Mouse (Mus musculus) lung, postnatal 25 days (tissue): Measurements from ENCODE around the gene Sik3.

Experiments
- DNase-seq: peaks from one replicate; pipeline ENCODE4 v3.0.0; 2022; ENCODE audit warnings: low spot score

The Sik3 gene

DNA sequence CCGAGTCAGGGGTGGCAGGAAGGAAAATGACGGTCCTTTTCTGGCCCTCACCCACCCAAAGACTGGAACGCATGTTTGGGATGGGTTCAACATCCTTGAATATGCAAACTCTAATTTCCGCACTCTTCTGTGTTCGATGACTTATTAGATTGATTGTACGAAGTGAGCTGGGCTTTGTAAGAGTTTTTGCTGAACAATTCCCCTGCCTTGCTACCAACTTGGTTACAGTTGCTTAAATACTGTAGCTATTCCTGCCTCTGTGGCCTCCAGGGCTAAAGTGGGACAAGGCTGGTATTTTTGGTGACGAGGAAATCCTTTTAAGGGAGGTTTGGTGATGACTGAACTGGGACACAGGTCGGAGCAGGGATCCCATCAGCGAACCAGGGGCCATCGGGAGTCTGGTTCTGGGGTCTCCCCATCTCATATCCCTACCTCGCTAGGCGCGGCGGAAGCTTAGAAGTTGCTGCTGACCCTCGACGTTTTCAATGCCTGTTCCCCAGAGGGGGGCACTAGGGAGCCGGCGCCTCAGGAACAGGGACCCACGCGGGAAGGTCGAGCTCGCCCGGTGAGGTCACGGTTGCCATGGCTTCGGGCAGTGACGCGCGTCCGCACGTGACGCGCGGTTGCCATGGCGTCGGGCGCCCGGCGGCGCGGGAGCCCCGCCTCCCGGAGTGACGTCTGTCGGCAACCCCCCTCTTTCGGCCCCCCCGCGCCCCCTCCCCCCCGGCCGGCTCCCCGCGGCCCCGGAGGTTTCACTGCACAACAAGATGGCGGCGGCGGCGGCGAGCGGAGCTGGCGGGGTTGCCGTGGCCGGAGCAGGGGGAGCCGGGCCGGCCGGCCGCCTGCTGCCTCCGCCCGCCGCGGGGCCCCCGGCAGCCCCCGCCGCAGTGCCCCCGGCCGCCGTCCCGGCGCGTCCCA lies at the start of gene Sik3, which contains the start of gene Pafah1b2:
Gene Sik3 (plus strand): TSS at position 730 of the 918 bp plus-strand sequence.
Gene Pafah1b2 (minus strand): TSS at position 600 of the 918 bp plus-strand sequence.
- peak; percentile 95 for DNase-seq

DNA sequence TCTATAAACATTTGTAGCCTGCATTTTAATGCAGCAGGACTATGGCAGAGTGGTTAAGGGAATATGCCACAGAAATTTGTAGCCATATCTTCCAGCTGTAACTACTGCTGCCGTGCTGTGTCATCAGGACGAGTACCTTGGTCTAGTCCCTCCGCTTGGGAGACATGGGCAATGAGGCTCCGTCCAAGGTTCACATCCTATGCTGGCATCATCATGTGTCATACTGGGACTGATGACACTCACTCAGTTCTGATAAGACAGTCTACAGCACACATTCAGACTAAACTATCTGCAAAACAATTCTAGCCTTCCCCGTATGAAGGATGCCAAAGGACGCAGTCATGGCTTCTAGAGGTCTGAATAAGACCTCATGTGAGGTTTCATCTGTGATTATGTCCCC lies 49.0 kb upstream of the Sik3 start:
- DNase-seq = no peak

DNA sequence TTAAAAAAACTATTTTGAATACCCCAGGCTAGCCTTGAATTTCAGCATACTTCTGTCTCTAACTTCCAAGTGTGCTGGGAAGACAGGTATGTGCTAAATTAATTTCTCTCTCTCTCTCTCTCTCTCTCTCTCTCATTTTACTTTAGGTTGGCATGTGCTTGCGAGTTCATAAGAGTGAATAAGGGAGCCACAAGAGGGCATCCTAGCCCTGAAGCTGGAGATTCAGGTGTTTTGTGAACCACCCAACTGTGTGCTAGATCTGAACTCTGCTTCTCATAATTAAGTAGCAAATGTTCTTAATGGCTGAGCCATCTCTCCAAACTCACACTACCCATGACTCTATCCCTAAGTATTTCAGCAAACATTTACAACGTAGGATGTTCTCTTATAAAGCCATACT lies 35.7 kb upstream of the Sik3 start:
- peak; percentile 12 for DNase-seq

DNA sequence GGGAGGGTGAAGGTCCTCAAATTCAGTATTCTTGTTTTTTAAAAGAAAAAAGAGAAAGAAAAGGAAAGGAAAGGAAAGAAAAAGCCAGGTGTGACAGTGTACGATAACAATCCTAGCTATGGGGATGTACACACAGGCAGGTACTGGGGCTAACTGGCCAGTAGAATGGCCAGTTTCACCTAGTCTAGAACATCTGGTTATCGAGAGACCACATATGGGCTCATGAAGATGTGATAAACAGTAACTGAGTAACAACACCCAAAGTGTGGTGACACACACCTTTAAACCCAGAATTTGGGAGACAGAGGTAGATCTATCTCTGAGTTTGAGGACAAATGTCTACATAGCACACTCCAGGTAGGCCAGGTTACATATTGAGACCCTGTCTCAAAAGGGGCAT lies 32.8 kb upstream of the Sik3 start:
- DNase-seq = no peak

DNA sequence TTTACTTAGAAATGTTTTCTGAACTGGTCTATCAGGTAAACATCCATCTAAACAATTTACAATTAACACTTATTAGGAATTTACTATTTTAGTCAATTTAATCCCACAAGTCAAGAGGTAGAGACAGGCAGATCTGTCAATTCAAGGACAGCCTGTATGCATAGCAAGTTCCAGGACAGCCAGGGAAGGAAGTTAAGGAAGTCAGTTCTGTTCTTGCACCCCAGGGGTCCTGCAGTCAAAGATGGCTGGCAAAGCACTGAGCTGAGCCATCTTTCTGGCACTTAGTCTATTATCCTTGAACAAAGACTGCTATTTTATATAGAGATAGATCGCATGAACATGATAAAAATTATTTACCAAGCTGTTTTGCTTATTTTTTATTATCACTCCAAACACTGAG lies 32.0 kb upstream of the Sik3 start:
- no peak for DNase-seq

DNA sequence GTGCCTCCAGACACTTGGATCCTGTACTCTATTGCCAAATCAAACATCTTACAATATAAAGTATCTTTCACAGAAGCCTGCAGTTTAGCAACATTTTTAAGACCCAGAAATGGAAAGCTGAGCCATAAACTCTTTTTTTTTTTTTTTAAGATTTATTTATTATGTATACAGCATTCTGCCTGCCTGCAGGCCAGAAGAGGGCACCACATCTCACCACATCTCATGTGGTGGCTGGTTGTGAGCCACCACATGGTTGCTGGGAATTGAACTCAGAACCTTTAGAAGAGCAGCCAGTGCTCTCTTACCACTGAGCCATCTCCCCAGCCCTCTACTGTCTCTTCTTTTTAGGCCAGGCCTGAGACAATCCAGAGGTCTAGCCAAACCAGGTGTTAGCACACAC lies 31.3 kb upstream of the Sik3 start:
- no peak for DNase-seq

DNA sequence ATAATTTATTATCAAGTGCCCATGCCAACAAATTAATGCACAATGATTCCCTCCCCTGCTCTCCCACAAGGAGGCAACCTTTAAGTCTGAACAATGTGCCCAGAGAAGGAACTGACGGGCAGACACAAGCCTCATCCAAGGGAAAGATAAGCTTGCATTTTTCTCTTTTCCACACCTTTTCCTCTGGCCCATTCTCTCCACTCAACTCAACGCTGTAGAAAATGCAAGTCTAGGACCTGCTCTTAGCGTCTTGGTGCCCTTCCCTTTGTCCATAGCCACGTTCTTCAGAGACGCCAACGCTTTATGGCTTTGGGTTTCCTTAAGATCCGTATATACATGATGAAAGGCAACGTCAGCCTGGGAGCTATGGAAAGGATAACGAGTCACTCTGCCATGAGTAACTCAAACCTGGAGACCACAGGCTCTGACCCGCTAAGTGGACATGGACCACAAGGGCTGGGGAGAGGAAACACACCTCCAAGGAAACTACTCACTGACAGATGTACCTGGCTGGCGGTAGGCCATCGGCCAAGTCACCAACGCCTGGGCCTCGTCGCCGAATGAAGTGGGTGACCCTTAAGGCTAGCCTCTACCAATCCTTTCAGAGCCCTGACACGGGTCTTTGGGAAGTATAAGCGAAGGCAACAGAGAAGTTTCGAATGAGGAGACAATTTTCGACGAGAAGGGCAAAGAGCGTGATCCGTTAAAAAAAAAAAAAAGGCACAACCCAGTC lies 28.8 kb upstream of the Sik3 start:
- peak; percentile 14 for DNase-seq

DNA sequence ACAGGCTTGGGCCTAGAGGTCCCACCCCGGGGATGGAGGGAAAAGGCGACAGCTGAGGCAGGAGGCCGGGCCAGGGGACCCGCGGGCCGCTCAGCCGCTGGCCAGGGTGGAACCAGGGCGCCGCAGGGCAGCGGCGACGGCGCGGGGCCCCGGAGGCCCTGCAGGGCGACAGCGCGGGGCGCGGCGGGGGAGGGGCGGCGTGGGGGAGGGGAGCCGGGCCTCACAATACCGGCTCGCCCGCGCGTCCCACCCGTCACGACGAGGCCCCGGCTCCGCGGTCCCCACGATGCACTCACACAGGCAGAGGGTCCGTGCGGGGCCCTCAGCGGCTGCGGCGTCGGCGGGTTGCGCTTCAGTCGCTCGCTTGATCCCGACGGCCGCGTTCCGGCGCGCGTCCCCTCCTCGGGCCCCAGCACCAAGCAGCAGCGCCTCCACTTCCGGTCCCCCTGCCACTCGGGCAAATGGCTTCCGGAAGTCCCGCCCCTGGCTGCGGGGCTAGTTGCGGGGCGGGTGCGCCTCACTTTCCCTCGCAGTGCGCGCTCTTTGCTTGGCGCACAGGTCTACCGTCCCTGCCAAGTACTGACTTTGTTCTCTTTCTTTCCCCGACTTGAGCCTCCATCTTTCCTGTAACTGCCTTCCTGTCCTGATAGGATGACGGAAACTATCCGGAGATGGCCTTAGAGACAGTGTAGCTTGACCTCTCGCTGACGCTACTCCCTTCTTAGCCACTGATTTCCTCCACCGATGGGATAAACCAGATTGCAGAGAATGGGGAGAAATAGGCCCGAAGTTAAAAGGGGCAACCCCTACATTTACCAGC lies 28.0 kb upstream of the Sik3 start:
- peak; percentile 89 for DNase-seq

DNA sequence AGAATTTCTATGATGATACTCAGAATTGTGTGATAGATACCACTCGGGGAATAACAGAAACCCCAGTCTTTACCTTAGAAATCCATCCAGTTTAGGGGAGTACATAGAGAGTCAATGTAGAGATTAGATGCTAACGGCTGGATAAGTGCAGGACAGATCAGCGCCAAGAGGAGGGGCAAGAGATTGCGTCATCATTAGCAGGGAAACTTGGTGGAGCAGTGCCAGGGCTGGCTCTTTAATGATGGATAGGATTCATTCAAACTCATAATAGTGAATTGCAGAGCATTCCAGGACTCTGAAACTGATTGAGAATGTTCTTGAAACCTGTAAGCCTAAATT lies 27.4 kb upstream of the Sik3 start:
- peak; percentile 66 for DNase-seq

DNA sequence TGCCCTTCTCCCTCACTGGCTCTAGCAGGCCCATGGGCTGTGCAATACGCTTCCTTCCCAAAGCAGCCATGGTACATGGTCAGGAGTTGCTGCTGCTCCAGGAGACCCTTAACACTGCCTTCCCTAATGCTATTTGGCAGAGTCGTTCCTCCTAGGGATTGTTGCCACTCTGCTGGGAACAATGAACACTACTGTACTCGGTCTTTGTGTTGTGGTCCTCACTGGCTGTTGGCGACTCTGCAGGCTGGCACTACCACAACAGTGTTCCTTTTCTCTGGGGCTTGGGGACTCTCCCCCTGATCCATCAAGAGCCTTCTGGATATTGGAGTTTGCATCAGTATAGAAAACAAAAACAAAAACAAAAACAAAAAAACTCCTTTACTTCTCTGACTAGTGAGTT lies 13.6 kb upstream of the Sik3 start:
- DNase-seq = no peak

DNA sequence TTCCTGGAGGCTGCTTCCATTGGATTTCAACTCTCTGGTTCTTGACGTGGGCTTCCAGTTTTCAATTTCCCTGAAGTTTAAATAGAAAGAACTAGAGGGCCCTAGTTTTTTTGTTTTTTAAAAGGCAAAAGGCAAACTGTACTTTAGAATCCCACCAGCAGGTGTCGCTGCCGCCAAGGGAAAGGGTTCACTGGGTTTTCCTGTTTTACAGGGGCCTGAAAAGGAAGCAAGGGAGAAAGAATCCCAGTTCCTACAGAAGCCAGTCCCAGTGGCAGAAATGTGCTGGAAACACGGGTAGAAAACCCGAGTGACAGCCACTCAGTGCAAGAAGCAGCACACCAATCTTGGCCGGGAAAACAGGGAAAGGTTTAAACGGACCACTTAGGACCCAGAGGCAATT lies 8.9 kb upstream of the Sik3 start:
- peak; percentile 72 for DNase-seq

DNA sequence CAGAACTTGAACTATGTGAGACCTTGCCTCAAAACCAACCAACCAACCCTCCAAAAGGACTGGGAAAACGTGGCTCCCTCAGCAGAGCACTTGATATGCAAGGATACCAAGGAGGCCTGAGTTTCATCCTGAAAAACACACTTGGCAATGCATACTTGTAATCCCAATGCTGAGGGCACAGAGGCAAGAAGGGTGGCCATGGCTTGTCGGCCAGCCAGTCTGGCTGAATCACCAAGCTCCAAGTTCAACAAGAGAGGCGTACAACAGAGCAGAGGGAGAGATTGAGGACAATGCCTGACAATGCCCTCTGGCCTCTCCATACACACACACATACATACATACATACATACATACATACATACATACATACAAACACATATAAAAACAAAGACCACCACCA lies 8.1 kb upstream of the Sik3 start:
- no peak for DNase-seq

DNA sequence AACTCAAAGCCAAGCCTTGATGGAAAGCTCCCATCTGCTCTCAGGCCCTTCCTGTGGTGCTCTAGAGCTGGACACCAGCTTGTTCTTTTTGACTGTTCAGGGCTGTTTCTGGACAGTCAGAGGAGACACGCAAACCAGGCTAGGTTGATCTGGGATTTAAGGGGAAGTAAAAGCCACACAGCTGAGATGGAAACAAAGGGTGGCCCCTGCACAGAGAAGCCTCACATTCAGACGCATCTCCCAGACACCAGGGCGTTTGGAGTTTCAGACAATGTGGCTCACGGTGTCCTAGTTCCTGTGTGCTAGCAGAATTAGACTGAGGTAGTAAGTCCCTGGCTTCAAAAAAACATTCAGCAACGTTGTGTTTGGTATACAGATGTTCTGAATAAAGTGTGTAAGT lies 6.4 kb upstream of the Sik3 start:
- DNase-seq = no peak

DNA sequence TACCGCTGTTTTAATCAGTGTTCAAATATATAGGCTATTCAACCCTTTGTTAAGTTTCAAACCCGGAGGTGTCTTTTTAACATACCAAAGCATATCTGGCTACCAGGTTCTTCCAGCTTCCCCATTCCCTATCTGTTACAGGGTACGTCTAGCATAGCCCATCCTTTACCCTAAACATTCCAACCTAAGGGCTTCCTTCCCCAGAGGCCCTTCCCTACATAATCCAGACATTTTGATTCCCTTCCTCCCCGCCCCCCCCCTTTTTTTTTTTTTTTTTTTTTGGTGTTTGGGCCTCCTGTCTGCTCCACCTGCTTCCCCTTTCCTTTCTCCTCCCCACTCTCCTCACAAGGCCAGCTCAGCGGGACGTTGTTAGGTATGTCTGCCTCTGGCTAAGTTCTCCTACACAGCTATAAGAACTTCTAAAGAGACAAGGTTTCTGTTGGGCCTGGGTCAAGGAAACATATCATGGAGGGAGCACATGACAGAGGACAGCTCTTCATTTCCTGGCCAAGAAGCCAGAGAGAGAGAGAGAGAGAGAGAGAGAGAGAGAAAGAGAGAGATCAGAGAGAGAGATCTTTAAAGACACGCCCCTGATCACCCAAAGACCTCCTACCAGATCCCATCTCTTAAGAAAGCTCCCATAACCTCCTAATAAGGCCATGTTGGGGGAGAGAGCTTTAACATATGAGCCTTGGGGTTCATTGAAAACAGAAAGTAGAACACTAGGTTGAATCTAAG lies 3.5 kb upstream of the Sik3 start:
- no peak for DNase-seq

DNA sequence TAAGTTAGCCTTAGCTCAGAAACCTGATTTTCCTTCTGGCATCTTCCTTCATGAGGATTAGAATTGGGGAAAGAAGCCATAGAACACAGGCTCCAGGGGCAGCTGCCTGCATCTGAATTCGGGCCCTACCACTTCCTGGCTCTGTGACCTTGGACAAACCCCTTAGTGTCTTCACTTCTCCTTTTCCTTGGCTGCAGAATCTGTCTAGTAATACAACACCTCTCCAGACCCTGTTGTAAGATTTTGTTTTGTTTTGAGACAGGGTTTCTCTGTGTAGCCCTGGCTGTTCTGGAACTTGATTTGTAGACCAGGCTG lies 3.0 kb upstream of the Sik3 start:
- DNase-seq = no peak

DNA sequence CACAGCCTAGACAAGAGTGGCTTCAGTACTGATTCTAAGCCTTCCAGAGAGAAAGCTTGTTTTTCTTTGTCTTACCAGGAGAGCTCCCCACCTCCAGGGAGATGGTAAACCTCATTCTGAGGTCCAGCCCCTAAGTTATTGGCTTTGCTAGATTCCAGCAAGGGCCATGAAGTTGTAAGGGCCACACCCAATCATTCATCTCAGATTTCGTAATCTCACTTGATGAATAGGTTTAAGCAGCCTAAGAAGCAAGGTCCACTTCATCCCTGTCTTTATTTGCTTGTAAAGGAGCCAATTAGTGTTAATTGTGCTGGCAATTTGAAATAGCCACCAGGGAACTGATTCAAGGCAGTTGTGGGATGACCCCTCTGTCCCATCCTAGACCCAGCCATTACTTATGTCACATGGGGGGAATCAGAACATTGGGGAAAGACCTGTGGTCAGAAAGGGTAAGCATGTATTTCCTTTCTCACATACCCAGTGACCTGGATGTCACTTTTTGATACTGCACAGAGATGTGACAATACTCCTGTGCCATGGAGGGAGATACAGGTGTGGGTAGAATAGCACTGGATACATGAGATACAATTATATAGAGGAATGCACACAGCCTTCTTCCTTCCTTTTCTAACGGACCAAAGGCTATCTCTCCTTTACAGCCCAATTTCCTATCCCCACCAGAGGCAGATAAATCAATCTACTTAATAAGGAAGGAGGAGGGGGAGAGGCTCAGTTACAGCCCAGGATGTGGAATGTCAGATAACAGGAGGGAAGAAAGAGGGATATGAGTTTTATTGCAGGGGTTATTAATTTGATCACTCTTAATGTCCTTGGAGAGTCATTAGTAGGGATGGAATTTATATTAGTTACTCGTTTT lies 1.3 kb upstream of the Sik3 start:
- DNase-seq = no peak

DNA sequence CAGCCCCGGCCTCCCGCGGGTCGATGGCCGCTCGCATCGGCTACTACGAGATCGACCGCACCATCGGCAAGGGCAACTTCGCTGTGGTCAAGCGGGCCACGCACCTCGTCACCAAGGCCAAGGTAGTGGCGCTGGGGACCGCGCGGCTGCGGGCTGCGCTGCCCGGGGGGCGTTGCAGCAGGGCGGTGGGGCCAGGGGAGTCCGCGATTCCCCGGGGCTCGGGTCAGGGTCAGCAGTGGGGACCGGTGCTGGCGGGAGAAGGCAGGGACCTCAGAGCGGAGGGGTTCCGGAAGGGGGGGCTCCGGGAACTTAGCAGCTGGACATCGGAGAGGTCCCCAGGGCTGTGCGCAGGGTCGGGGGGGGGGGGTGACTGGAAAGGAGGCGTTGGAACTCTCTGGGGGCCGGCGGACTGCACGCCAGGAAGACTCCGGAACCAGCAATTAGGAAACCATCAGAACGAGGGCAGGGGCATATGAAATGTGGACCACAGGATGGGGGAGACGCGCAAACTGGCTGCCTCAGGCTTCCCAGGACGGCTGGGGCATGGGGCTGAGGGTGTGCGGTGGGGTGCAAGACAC lies 478 bp downstream of the Sik3 start:
- no peak for DNase-seq

DNA sequence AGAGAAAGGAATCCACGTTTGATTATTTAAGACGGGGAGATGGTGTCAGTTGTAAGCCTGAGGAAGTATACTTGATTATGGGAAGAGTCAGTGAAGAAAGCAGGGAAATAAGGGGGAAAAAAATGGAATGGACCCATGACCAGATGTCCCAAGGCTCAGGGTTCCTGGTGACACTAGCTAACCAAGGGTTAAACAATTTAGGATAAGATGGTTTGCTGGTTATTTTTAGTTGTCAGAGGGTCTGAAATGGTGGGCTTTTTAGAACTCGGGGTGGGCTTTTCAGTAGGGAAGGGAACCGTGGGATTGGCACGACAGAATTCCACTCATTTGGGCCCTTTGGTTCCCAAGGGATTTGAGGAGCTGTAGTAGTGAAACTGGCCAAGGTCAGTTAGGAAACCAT lies 996 bp downstream of the Sik3 start:
- no peak for DNase-seq

DNA sequence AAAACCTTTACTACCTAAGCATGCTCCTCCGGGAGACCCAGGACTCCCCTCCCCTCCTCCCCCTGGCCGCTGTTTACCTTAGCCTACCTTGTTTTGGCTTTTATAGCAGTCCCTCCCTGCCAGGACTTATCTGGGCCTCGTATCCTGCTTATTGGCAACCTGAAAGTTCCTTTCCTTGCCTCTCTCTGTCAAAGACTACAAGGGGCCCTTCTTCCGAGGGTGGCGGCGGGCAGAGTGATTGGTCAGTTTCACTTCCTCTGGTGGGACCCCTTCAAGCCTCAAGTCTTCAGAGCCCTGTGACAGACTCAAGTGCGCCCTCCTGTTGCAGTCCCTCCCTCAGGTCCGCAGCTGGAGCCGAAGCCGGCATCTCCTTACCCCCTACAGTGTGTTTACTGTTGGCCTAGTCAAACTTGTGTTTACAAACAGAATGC lies 1.6 kb downstream of the Sik3 start:
- DNase-seq = peak; percentile 56

DNA sequence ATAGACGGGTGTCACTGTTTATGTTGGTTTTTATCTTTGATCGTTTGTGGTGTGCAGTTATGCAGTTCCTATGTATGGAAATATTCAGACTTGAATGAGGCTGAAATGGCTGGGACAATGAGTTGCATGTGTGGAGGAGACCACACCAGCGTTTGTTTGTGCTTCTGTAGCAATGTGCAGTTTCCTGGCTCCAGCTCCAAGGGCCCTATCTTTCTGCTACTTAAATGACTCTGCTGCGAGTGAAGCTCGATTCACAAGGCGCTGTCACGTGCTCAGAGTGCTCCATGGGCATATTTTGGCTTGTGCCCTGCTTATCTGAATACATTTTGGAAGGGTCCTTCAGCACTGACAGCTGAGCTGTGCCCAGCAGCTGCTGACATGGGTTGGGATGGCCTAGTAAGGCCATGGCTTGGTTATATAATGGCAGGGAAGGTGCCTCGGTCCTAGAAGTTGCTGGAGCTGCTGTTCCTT lies 2.5 kb downstream of the Sik3 start:
- DNase-seq = peak; percentile 51
